Mouse (Mus musculus) lung, adult 2 months (tissue): ENCODE data around the gene Smad6.

Experiments used
- CTCF ChIP-seq: fragments of 200-500 bp; IDR thresholded peaks from 2 replicates; pipeline ENCODE4 v1.5.1; 2011; ENCODE audit warnings: mild to moderate bottlenecking, low read length, control low read depth; ENCODE audit not compliant: insufficient read depth
- POLR2A ChIP-seq: fragments of 200-500 bp; IDR thresholded peaks from 2 replicates; pipeline ENCODE4 v1.6.1; 2011; ENCODE audit warnings: low read depth, mild to moderate bottlenecking, control low read depth, low read length, borderline replicate concordance; ENCODE audit errors: extremely low read depth

DNA sequence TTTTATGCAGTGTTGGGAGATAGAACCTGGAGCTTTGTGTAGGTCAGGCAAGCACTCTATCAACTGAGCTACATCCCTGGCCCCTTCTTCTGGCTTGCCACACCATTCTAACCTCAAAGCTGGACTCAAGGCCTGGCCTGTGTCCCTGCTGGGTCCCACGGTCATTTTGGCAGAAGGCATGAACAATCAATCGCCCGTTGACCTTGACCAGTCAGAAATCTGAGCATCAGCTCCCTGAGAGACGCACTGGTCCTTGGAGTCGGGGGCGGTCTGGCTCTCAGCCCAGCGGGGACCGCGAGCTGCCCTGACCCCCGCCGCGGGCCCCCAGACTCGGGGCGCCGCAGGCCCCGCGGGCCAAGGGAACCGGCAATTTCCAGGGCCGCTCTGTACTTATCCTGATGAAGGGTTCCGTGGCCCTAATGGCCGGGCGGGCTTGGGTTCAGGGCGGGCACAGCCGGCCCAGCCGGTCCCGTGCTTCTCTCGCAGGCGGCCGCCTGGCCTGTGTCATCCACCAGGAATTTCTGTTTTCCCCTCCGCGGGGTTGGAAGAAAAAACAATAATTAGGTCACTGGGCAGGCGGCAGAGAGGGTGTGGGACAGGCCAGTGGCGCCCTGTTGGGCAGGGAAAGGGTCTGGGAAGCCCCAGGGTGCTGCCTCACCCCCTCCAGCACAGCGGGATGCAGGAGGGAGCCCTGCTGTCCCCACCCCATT lies 94.4 kb downstream of the Smad6 start:
- TF ChIP-seq POLR2A (no peak), CTCF (no peak)
